Mouse (Mus musculus) spleen, postnatal 14 days (tissue): ENCODE measurements around the gene Prps1l1.

Source experiments
- DNase-seq, 2 experiments: peaks; one replicate each; pipeline ENCODE4 v3.0.0; 2021 to 2022; ENCODE audit warnings: low spot score in 2 of 2

Gene Prps1l1

GRCm38 (mm10) chr12:35025916-35026432 is 41.4 kb downstream of the Prps1l1 start:
- DNase-seq, result no peak

- DNase-seq, result no peak
Measured at GRCm38 (mm10) chr12:35027533-35027932, 43.0 kb downstream of the Prps1l1 start.
